Mouse (Mus musculus) heart, postnatal 10 days (tissue): ENCODE measurements around the gene Lamtor1. TPM values are rescaled to one million over a fixed set of nuclear protein-coding genes. Genes with fewer than 3 reads are reported as not detected.

ENCODE experiments used
- DNase-seq, 2 experiments: peaks; one replicate each; pipeline ENCODE4 v3.0.0; 2021
- intact Hi-C: fragments of 180-260 bp; cut with DNase I; formaldehyde crosslinking; loops from one replicate; pipeline ENCODE4 v1.15.1; 2025
- total RNA-seq, 2 experiments: library from RNA; stranded (reverse); gene quantifications; 2 replicates each; pipeline ENCODE4 v1.2.3; 2021

The Lamtor1 gene
- 100 to 1,000 TPM in 1 of 2 experiments, 10 to 100 TPM in 1; 99.8 to 107 TPM for total RNA-seq

DNA sequence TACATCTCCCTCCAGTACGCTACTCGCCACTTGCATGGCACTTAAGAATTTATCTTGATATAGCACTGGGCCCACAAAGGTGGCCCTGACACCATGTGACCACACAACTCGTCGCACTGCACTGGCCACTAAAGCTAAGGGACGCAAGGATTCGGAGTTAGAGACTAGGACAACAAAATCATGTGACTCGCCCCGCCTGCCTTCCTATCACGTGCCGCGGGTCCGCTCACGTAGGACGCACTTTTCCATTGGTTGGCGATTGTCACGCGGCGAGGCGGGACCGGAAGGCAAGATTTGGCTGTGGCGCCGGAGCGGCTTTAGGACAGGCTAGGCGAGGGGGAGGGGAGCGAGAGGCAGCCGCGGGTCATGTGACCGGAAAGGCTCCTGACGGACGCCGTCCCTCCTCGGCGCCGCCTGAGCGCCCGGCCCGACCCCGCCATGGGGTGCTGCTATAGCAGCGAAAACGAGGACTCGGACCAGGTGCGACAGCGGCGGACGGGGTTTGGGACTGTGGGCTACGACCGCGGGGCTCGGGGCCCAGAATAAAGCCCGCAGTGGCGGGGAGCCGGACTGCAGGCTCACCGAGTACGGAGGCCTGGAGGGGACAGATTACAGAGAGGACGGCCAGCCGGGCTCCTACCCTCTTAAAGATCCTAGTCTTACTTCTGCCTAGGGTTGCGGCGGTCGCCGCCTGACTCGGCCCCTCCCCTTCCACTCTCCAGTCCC, at the start of gene Lamtor1:
Gene Lamtor1, plus strand, starts transcription at position 344 of the 726 bp plus-strand sequence.
- peak; percentile 100 for DNase-seq
- intact Hi-C loops, result loop anchor here (2.0 to 5.0 kb wide), 2 partner anchors 27 to 67 kb away; partner anchors contain the start of gene Lrrc51

DNA sequence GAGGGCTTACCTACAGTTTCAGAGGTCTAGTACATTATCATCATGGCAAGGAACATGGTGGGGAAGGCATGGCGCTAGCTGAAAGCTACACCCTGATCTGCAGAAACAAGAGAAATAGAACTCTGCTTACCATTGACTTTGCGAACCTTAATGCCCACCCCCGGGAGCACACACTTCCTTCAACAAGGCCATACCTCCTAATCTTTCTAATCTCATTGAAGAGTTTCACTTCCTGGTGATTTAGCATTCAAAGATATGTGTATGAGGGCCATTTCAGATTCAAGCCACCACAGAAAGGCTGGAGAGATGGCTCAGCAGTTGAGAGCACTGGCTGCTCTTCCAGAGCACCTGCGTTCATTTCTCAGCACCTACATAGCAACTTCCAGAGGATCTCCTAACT, 48.6 kb upstream of the Lamtor1 start, which contains the start of gene Folr2:
Gene Folr2, minus strand, starts transcription at position 101 of the 400 bp plus-strand sequence.
- intact Hi-C loops, result no loop called here

DNA sequence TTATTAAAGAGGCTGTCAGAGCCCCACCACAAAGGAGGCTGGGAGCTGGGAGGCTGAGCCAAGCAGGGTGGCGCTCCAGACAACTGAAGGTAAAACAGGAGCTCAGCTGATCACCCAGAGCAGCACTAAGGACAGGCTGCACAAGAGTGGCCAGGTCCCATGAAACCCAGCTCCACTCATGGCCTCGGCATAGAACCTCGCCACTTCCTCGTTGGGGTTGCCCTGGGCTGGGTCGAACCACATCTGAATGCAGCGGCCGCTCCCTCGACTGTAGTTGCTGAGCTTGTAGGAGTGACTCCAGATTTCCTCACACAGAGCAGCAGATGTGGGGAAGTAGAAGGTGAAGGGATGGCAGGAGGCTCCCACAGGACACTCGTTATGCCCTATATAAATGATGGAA, 47.3 kb upstream of the Lamtor1 start:
- DNase-seq, result no peak
- intact Hi-C loops, result no loop called here

More for the DNA sequence above, 48.6 kb upstream of the Lamtor1 start, which contains the start of gene Folr2:
- no peak for DNase-seq

DNA sequence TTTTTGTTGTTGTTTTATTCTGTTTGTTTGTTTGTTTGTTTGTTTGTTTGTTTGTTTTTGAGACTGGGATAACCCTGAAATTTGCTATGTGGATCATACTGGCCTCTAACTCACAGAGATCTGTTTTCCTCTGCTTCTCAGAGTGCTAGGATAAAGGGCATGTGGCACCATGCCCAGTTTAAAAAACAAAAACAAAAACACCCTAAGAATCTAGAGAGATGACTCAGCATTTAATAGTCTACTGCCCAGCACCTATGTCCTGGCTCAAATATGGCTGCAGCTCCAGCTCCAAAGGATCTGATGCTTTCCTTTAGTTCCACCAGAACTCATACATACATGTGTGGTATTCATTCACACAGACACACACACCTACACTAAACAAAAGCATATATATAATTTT, 44.7 kb upstream of the Lamtor1 start:
- intact Hi-C loops, result no loop called here
- DNase-seq, result no peak

DNA sequence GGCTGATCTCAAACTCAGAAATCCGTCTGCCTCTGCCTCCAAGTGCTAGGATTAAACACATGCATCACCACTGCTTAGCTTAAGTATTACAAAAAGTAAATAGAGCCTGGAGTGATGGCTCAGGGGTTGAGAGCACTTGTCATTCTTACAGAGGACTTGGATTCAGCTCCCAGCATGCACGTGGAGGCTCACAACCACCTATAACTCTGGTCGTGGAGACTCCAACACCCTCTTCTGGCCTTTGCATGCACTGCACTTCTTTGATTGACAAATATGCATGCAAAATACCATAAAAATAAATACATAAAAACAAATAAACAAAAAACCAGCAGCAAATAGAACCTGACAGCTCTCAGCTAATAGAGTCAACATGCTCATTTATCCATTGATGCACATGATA, 43.4 kb upstream of the Lamtor1 start:
- intact Hi-C loops, result no loop called here
- no peak for DNase-seq

DNA sequence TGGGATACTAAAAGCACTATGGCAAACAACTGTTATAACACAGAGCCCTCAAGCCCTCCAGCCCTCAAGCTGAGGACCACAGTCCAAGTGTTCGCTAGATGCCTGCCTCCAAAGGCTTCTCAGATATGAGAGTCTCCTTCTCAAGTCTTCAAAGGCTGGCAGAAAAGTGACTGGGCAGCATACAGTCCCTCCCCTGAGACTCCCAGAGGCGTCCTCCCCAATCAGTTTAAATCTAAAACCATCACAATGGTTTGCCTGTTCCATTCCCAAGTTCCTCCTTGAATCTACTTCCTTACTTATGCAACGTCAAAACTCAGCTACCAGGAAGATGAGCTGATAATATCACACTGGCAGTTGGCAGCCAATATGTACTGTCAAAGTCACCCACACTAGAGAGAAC, 42.3 kb upstream of the Lamtor1 start, which contains the start of gene Anapc15:
Gene Anapc15, plus strand, starts transcription at position 301 of the 400 bp plus-strand sequence.
- no peak for DNase-seq
- intact Hi-C loops, result no loop called here

DNA sequence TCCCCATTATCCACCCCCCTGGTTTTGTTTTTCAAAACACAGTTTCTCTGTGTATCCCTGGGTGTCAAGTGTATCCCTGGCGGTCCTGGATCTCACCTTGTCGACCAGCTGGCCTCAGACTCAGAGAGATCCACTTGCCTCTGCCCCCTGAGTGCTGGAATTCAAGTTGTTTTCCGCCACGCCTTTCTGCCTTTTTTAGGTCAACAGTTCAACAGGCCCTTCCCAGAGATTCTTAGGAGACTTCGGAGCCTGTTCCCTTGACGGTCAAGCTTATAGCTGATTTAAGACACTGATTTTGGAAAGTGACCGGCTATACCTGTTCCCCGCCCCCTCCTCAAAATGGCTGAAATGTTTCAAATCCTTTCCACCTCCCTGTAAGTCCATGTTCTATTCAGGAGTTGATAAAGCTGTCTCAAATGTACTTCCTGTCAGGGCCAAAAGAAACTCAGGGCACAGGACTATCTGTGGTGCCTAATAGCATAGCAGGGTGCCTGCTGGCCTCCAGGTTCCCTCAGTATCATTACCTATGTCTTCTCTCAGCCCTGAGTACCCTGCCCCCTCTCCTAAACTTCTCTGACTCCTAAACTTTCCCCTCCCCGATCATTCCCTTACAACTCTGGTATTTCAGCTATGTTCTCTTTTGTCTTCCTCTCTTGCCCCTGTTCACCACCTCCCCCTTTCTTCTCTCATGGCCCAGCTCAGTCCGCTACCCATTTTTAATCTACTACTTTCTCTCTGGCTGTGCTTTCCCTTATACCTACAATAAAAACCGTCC, 39.0 kb upstream of the Lamtor1 start:
- no peak for DNase-seq

DNA sequence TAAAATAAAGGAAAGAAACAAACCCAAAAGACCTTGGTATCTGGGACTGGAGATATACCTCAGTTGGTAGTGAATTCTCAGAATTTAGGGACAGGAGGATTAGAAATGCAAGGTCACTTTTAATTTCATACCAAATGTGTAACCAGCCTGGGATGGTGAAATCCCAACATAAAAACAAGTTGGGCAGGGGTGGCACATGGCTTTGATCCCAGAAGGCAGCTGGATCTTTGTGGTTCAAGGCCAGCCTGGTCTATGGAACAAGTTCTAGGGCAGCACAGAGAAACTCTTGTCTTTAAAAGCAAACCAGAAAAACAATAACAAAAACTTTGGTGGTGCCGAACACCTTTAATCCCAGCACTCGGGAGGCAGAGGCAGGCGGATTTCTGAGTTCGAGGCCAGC, 38.2 kb upstream of the Lamtor1 start:
- intact Hi-C loops, result no loop called here
- no peak for DNase-seq

More for the DNA sequence above, 39.0 kb upstream of the Lamtor1 start:
- intact Hi-C loops, result no loop called here

DNA sequence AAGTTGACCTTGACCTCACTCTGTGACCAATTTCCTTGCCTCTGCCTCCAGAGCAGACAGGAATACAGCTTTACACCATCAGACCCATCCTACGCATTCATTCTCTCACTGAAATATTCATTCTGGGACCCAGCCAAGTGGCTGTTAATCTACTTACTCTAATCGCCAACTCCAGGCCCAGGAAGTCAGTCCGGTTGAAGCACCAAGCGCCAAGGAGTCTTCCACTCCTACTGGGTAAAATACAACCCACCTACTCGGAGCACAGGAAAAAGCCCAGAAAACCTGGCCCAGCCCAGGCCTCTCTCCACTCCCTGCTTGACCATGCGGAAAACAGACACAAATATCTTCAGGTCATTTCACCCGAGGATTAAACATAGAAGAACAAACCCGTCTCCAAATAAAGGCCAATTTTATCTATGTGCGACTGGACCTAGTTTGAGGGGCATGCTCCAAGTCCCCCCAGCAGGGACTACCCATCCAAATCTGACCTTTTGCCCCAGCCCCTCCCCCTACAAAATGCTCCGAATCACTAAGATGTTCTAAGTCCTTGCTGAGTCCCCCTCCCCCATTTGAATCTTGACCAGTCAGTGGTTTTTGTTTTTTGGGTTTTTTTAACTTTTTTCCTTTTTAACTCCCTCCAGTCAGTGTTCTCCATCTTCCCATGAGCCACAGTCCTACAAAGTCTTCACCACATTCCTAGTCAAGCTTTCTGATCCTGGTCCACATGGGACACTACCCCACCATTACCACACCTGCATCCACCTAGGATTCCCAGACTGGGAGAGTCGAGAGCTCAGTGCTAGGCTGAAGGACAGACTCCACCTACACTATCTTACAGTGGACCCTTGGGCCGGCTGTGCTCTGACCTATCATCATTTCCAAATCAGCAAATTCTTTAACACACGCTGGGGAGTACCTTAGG, 37.2 kb upstream of the Lamtor1 start:
- intact Hi-C loops, result no loop called here
- DNase-seq, result peak; percentile 33 to 45

DNA sequence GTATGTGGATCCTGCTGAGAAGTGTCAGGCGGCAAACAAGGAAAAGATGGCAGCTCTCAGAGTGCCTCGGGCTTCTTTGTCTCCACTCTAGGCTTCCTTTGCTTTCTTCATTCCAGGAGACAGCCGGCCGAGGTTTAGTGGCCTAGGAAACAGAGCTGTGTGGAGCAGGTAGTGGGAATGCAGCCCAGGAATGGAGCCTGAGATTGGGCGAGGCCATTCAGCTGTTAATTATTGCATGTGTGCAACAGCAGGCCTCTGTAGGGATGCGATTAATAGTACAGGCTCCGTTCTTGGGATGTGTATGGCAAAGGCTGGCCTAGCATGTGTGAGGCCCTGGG, 36.6 kb upstream of the Lamtor1 start:
- intact Hi-C loops, result no loop called here
- no peak for DNase-seq

DNA sequence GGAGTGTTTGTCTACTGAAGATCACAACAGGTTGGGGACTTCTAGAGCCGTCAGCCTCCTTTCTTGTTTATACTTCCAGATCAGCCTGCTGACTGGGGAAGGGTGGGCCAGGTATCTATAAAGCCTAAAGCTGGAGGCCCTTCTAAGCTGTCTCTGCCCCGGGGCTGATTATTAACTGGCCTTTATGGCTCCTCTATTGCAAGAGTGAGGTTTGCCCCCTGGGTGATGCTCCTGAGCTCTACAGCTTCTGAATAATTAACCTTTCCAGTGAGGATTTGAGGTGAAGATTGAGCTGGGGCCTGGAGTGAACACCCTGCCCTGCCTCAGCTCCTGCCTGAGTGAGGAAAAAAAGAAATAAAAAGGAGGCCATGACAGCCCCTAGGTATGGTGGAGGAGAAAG, 35.1 kb upstream of the Lamtor1 start, which contains the start of gene Folr1:
Gene Folr1, minus strand, starts transcription at position 160 of the 400 bp plus-strand sequence.
- no peak for DNase-seq
- intact Hi-C loops, result no loop called here

DNA sequence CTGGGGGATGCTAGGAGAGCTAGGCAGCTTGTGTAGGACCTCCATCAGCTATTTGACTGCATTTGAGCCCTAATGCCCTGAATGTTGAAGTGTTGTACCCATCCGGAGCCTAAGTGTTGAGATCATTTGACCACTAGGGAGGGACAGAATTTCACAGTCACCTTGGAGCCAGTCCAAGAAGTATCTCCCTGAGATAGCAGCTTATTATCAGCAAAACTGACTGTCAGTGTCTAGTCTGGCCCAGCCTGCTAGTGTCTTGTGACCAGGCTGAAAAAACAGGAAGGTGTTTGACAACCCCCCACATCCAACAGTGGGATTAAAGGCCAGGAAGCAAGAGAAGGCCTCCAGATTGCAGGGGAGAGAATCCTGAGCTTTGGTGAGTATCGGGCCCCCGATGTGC, 34.4 kb upstream of the Lamtor1 start:
- intact Hi-C loops, result no loop called here
- DNase-seq, result peak; percentile 17

DNA sequence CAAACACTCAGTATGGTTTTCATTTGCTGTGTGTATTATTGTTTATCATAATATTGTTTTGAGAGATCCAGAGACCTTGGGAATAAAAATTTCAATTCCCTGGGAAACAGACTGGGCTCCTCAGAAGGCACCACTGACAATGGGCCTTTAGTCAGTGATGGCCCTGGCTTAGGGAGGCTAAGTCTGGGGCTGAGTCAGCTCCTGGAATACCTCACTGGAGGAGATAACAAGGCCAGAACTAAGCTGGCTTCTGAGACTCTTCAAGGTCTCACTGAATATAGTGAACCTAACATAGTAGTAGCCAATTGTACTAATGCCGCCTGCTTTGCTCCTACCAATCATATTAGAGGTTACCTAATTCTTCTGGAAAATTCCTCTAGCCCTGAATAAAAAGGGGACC, 29.7 kb upstream of the Lamtor1 start:
- intact Hi-C loops, result no loop called here

DNA sequence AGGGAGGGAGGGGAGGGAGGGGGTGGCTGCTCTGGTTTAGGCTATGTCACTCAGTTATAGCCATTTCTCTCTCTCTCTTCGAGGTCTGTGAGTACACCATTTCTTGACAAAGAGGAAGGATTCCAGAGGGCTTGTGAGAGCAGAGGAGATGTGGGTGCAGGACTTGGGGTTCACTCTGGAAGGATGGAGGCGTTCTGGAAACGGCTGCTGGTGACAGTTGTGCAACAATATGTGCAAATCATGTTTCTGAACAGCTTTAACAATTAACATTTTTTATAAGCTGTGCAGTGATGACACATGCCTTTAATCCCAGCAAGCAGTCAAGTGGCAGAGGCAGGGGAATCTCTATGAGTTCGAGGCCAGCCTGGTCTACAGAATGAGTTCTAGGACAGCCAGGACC, 24.8 kb upstream of the Lamtor1 start:
- intact Hi-C loops, result no loop called here
- DNase-seq, result no peak

More for the DNA sequence above, 29.7 kb upstream of the Lamtor1 start:
- no peak for DNase-seq

DNA sequence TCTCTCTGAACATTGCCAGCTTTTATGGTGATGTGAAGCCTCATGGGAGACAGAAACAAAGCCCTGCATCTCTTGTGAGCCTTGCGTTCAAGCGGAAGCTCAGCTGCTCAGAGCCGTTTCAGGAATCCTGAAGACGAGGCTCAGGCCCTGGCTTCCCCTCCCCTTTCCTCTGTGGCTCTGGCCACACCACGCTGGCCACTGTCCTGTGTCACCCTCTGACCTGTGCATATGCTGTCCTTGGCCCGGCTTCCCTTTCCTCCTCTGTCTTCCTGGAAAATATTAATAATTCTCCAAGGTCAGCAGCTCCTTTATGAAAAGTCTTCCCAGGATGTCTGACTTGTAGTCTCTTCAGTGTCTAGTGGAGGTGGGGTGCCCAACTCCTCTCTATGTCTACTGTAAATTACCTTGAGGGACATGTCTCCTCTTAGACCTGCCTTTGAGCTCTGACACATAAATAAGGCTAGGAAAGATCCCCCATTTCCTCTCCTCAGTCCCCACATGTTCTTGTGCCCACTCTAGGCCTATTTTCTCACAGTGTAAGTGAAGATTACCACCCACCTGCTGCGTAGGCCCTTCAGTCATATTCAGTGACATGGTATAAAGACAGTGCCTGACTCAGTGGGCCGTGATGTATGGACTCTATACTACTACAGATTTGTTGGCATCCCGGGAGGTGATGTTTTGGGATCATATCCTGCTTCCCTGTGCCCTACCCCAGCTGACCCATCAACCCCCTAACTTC, 23.1 kb upstream of the Lamtor1 start:
- peak; percentile 29 to 30 for DNase-seq
- intact Hi-C loops, result no loop called here

DNA sequence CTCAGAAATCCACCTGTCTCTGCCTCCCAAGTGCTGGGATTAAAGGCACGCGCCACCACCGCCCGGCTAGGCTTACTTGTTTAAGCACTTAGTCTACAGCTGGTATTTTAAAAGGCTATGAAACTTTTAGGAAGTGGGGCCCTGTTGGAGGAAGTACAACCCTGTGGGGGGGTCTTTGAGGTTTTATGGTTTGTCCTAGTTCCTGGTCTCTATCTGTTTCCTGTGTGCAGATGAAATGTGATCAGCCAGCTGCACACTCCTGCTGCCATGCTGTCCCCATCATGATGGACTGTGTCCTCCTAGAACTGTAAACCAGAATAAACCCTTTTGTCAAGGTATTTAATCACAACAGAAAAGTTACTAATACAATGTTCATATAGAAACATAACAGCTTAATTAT, 21.5 kb upstream of the Lamtor1 start:
- intact Hi-C loops, result no loop called here
- no peak for DNase-seq

DNA sequence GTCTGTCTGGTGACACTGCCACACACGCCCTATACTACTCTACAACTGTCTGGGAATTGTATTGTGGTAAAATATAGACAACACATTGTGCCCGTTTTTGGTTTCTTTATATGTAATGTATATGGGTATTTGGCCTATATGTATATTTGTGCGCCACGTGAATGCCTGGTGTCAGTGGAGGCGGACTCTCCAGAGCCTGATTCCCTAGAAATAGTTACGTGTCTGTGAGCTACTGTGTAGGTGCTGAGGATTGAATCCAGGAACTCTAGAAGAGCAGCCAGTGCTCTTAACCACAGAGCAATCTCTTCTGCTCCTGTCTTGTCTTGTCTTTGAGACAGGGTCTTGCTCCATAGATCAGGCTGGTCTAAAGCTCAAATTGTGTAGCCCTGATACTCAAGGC, 19.4 kb upstream of the Lamtor1 start:
- intact Hi-C loops, result no loop called here
- DNase-seq, result no peak

DNA sequence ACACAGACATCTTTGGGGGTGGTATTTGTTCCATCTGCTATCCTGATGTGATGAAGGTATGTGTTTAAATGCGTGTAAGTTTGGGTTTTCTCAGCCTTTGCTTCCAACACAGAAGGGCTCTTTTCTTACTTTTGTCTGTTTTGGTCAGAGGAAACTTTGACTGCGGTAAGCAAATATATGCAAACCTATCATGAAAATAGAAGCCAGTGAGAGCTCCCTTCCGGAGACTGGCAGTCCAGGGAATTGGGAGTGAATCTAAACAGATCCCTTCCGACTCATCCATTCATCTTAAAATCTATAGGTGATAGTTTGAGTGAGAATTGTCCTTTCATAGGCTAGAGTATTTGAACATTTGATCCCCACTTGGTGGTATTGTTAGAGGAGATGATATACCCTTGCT, 17.2 kb upstream of the Lamtor1 start:
- DNase-seq, result no peak
- intact Hi-C loops, result no loop called here

DNA sequence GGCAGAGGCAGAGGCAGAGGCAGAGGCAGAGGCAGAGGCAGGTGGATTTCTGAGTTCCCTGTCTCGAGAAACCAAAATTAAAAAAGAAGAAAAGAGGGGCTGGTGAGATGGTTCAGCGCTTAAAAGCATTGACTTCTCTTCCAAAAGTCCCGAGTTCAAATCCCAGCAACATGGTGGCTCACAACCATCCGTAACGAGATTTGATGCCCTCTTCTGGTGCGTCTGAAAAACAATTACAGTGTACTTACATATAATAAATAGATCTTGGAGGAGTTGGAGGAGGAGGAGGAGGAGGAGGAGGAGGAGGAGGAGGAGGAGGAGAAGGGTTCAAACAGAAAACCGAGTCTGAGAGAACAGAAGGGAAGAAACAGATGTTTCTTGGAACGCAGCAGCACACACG, 10.0 kb upstream of the Lamtor1 start:
- no peak for DNase-seq
- intact Hi-C loops, result loop anchor here (2.0 to 5.0 kb wide), 2 partner anchors 57 to 218 kb away; partner anchors contain the start of gene Inppl1
